28 mouse cellular contexts compared by ENCODE assay signal in the genomic region with DNA sequence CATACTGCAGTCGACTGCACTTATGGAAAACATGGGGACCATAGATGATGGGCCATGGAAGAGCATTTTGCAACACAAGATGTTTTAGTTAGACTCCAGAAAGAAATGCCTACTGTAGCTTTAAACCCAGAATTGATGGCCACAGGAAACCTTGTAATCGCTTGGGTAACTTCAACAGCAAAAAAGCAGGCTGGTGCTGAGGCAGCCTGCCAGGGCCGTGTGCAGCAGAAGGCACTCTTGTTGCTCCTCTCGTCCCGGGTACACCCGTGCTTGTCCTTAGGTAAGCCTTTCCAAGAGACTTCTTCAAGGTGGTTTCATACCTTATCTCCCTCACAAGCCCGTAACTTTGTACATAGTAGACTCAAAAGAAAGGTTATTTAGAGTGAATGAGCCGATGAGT. TPM values are rescaled to one million over a fixed set of nuclear protein-coding genes. Genes with fewer than 3 reads are reported as not detected.
DNase-seq lines count a peak whose midpoint lies in the region; ATAC-seq lines count a peak whose summit lies in the region.
"Had no signal": no experiment of that assay in that cellular context is flagged by ENCODE, and none has a peak within 500 bp of the region (broad histone marks: within the 10 kb centered on the region; RNA-seq: fewer than 3 reads in every experiment).

No protein-coding gene starts in this region.

- no peak overlapping the region for H3K4me3 ChIP-seq in midbrain, embryonic 11.5 days (ENCODE audit: low read depth, low read length)
- H3K4me3 ChIP-seq: embryonic facial prominence, embryonic 13.5 days; erythroblast, embryonic 14.5 days; forebrain, embryonic 13.5 days; gastrocnemius, adult 2 months; heart, embryonic 10.5 days; hindbrain, embryonic 10.5 days; intestine, embryonic 15.5 days; left cerebral cortex, adult 2 months; limb, embryonic 15.5 days; midbrain, embryonic 12.5 days; stomach, embryonic 15.5 days had no signal

- H3K9me3 ChIP-seq in midbrain, embryonic 11.5 days (ENCODE audit: control insufficient read depth, low read length): no peaks in the 10 kb centered on the region
- H3K9me3 ChIP-seq: embryonic facial prominence, embryonic 13.5 days; forebrain, embryonic 13.5 days; heart, embryonic 10.5 days; hindbrain, embryonic 10.5 days; intestine, embryonic 15.5 days; limb, embryonic 15.5 days; midbrain, embryonic 12.5 days; stomach, embryonic 15.5 days had no signal

- peak; percentile 60 for ATAC-seq in granulocyte monocyte progenitor cell, adult 5-6 weeks (replicated peaks; ENCODE audit: poor library complexity, severe bottlenecking)
- no peak for ATAC-seq in midbrain, embryonic 11.5 days (ENCODE audit: low FRiP score)
- ATAC-seq: forebrain, embryonic 13.5 days; hindbrain, embryonic 16.5 days; intestine, embryonic 15.5 days had no signal

- H3K27ac ChIP-seq in midbrain, embryonic 11.5 days (ENCODE audit: low read depth, low read length): no peak overlapping the region
- H3K27ac ChIP-seq: embryonic facial prominence, embryonic 13.5 days; forebrain, embryonic 13.5 days; gastrocnemius, adult 2 months; heart, embryonic 10.5 days; hindbrain, embryonic 10.5 days; intestine, embryonic 15.5 days; left cerebral cortex, adult 2 months; limb, embryonic 15.5 days; liver, embryonic 14.5 days; midbrain, embryonic 12.5 days; stomach, embryonic 15.5 days had no signal

- peak; percentile 27 to 55 for DNase-seq in cerebellum, postnatal 14 days
- no peak for DNase-seq in cerebellum, postnatal 25 days
- peak; percentile 17 for DNase-seq in kidney, postnatal 14 days
- DNase-seq in kidney, adult 8-10 months: no peak
- DNase-seq in urinary bladder, postnatal 36 days (ENCODE audit: low spot score in 2 of 2): no peak
- no peak for DNase-seq in midbrain, embryonic 11.5 days (ENCODE audit: low spot score, missing footprints)
- DNase-seq: adrenal gland, postnatal 25 days; cerebellum, adult 9-11 months; embryo, embryonic 11 days; gastrocnemius, adult 2 months; kidney, postnatal 4 days; lung, embryonic 14.5 days; lung, postnatal 36 days; thymus, adult 2 months; thymus, postnatal 4 days had no signal

- no peak overlapping the region for H3K9ac ChIP-seq in midbrain, embryonic 11.5 days (ENCODE audit: low read length)
- H3K9ac ChIP-seq: embryonic facial prominence, embryonic 13.5 days; forebrain, embryonic 13.5 days; intestine, embryonic 15.5 days; limb, embryonic 15.5 days; liver, embryonic 14.5 days; lung, embryonic 14.5 days; midbrain, embryonic 12.5 days; stomach, embryonic 15.5 days had no signal

- no peaks in the 10 kb centered on the region for H3K4me1 ChIP-seq in midbrain, embryonic 11.5 days (ENCODE audit: control insufficient read depth, insufficient read depth, low read length)
- H3K4me1 ChIP-seq: embryonic facial prominence, embryonic 13.5 days; forebrain, embryonic 13.5 days; hindbrain, embryonic 10.5 days; intestine, embryonic 15.5 days; limb, embryonic 15.5 days; midbrain, embryonic 12.5 days; stomach, embryonic 15.5 days had no signal

- no peak overlapping the region for H3K4me2 ChIP-seq in midbrain, embryonic 11.5 days
- H3K4me2 ChIP-seq: embryonic facial prominence, embryonic 13.5 days; forebrain, embryonic 13.5 days; intestine, embryonic 15.5 days; limb, embryonic 15.5 days; lung, embryonic 14.5 days; midbrain, embryonic 12.5 days; stomach, embryonic 15.5 days had no signal

- H3K27me3 ChIP-seq in midbrain, embryonic 11.5 days (ENCODE audit: control insufficient read depth, insufficient read depth, low read length): no peaks in the 10 kb centered on the region
- H3K27me3 ChIP-seq: forebrain, embryonic 13.5 days; intestine, embryonic 15.5 days; midbrain, embryonic 12.5 days; stomach, embryonic 15.5 days had no signal

- H3K36me3 ChIP-seq in midbrain, embryonic 11.5 days (ENCODE audit: control insufficient read depth, insufficient read depth, low read length): no peaks in the 10 kb centered on the region
- H3K36me3 ChIP-seq: embryonic facial prominence, embryonic 13.5 days; heart, embryonic 10.5 days; hindbrain, embryonic 10.5 days; intestine, embryonic 15.5 days; limb, embryonic 15.5 days; midbrain, embryonic 12.5 days; stomach, embryonic 15.5 days had no signal

- WGBS in midbrain, embryonic 11.5 days: 76% methylated on average over 8 of the region's 8 CpGs

RNA-seq across cellular contexts. Expression of a gene that starts 40.0 kb away (rescaled TPM):
- 8.6 and 9.4 TPM in 2 replicates for total RNA-seq in granulocyte monocyte progenitor cell, adult 5-6 weeks (2014; fragmentation: Nextera tagmentation)
- 9.5 and 9.6 TPM in 2 replicates for total RNA-seq in granulocyte monocyte progenitor cell, adult 5-6 weeks (2017)
- polyA plus RNA-seq in midbrain, embryonic 11.5 days (2014; fragmentation: Nextera tagmentation; extraction: Ambion mirVana): 0.34 and 0.87 TPM in 2 replicates

Comparison
In these comparisons a context has a peak if more than half of its experiments do, and no peak if none do; other contexts are left out.
1. DNase-seq: peak in cerebellum, postnatal 14 days (2 of 2) and kidney, postnatal 14 days (single experiment); none in cerebellum, postnatal 25 days (0 of 2), kidney, adult 8-10 months (0 of 2), urinary bladder, postnatal 36 days (0 of 2) and midbrain, embryonic 11.5 days (single experiment).